Mouse (Mus musculus) embryonic fibroblast, embryonic 13.5 days (primary cell): ENCODE results near the gene Slfn2. TPM values are rescaled to one million over a fixed set of nuclear protein-coding genes. Genes with fewer than 3 reads are reported as not detected.
A peak's percentile ranks its signal among the peaks of the same experiment; 100 is the strongest.

ENCODE experiments used
- H3K27ac ChIP-seq: 2 replicates; pipeline ENCODE4 v1.5.1; 2012; ENCODE audit warnings: low read length, control low read depth, inconsistent platforms; ENCODE audit not compliant: insufficient read depth
- H3K4me1 ChIP-seq: 2 replicates; pipeline ENCODE4 v1.6.1; 2011; ENCODE audit warnings: low read length; ENCODE audit not compliant: control insufficient read depth, insufficient read depth
- H3K4me3 ChIP-seq: 2 replicates; pipeline ENCODE4 v1.5.1; 2011; ENCODE audit warnings: mild to moderate bottlenecking, control low read depth, low read length; ENCODE audit not compliant: insufficient read depth
- CTCF ChIP-seq: IDR thresholded peaks from 2 replicates; pipeline ENCODE4 v1.5.1; 2011; ENCODE audit warnings: mild to moderate bottlenecking, control low read depth, low read length, moderate library complexity, borderline replicate concordance; ENCODE audit not compliant: insufficient read depth
- POLR2A ChIP-seq: IDR thresholded peaks from 2 replicates; pipeline ENCODE4 v1.6.1; 2011; ENCODE audit warnings: low read depth, mild to moderate bottlenecking, control low read depth, low read length, moderate library complexity
- polyA plus RNA-seq: library from polyadenylated mRNA; stranded (reverse); fragments of >200 nt; gene quantifications from 2 replicates; pipeline ENCODE4 v1.2.4, GENCODE M21; 2011; ENCODE audit warnings: low read depth; ENCODE audit not compliant: missing spikeins, insufficient read length

The Slfn2 gene
- polyA plus RNA-seq, 1 experiment = 7.4 TPM

GRCm38 (mm10) chr11:83070321-83070970, 5.5 kb downstream of the Slfn2 start:
- TF ChIP-seq CTCF = no peak
- TF ChIP-seq POLR2A = no peak
- no peak overlapping the region for H3K27ac ChIP-seq
- no peak overlapping the region for H3K4me3 ChIP-seq
- 0 out of 2 replicates have a peak, but pooled peaks cover 2% of the 10 kb centered on the region for H3K4me1 ChIP-seq

GRCm38 (mm10) chr11:83077714-83078422, 13.0 kb downstream of the Slfn2 start:
- TF ChIP-seq POLR2A = no peak
- no peak for TF ChIP-seq CTCF
- Histone ChIP-seq H3K4me1 (peaks cover 2% of the 10 kb centered on the region), H3K4me3 (no peak overlapping the region), H3K27ac (peak overlapping the region; percentile 84)

- H3K4me3 ChIP-seq = no peak overlapping the region
- H3K27ac ChIP-seq = peak overlapping the region; percentile 38
- peaks cover 2% of the 10 kb centered on the region for H3K4me1 ChIP-seq
- TF ChIP-seq CTCF = no peak
- TF ChIP-seq POLR2A = no peak
Measured at GRCm38 (mm10) chr11:83078423-83079140, 13.7 kb downstream of the Slfn2 start.

- Histone ChIP-seq H3K27ac (0 out of 2 replicates have a peak overlapping the region, but pooled peaks have one; percentile 18), H3K4me1 (peaks cover 2% of the 10 kb centered on the region), H3K4me3 (no peak overlapping the region)
- TF ChIP-seq POLR2A (no peak), CTCF (no peak)
Measured at GRCm38 (mm10) chr11:83079487-83080199, 14.7 kb downstream of the Slfn2 start.

DNA sequence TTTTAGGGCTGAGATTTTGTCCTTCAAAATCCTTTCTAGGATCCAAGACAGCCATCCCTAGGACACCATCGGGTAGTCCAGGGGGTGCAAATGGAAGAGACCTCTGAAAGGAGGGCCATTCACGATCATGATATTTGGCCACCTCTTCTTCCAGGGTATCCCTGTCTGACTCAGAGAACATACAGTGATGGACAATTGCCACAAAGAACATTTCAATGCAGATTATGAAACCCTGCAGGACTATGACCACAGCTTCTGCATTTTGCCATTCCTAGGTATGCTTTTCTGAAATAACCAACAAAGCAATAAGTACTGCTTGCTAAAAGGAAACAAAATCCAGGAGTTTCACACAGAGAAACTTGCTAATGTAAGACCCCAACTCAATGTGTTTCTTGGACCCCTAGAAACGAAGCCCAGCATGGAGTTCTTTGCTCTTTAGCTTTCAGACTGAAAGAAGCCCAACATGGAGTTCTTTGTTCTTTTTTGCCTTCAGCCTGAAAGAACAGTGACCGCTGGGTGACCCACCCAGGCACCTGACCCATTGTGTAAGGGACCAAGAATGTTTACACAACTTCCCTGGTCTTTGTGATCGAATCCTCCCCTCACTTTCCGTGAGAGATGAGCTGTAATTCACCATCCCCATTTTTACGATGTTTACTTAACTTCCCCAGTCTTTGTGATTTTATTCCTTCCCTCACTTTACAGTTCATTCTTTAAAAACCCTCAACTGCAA, 18.0 kb downstream of the Slfn2 start:
- TF ChIP-seq POLR2A = no peak
- TF ChIP-seq CTCF = no peak
- H3K4me3 ChIP-seq = no peak overlapping the region
- H3K4me1 ChIP-seq = peaks cover 2% of the 10 kb centered on the region; the same call in 1 of the 2 replicates
- no peak overlapping the region for H3K27ac ChIP-seq

DNA sequence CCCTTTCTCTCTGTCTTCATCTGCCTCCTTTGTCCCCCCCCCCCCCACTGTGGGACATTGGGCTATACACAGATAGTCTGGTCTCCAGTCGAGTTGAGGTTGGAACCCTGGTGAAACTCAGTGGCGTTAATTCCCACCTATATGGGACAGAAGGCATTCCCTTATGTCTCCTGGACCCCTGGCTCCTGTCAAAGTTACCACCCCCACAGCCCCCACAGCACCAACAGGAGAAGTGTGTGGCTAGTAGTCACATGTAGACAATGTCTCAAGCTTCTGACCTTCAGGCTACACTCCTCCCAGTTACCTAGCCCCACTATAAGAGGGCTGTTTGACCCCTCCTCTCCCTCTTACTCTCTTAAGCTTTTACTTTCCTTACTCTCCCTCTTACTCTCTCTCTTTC, 19.2 kb downstream of the Slfn2 start:
- Histone ChIP-seq H3K4me1 (peaks cover 2% of the 10 kb centered on the region; the same call in 1 of the 2 replicates), H3K4me3 (no peak overlapping the region), H3K27ac (no peak overlapping the region)
- TF ChIP-seq CTCF = no peak
- TF ChIP-seq POLR2A = no peak

DNA sequence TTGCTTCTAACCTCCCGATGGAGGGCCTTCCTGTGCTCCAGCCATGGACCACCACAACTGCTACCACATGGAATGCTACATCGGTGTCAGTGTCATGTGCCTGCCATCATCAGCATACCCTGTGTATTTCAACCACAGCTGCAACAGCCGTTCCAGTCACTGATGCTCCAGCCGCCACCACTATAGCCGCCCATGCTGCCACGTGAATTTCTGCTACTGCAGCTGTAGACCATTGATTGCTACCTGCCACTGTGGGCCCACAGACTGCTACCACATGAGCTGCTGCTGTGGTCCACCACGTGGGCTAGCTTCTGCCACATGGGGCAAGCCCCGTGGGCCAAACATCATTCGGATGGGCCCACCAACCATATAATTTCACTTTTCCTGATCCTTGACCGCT, 19.8 kb downstream of the Slfn2 start:
- Histone ChIP-seq H3K27ac (no peak overlapping the region), H3K4me3 (no peak overlapping the region), H3K4me1 (no peaks in the 10 kb centered on the region; the same call in 1 of the 2 replicates)
- TF ChIP-seq POLR2A = no peak
- no peak for TF ChIP-seq CTCF

DNA sequence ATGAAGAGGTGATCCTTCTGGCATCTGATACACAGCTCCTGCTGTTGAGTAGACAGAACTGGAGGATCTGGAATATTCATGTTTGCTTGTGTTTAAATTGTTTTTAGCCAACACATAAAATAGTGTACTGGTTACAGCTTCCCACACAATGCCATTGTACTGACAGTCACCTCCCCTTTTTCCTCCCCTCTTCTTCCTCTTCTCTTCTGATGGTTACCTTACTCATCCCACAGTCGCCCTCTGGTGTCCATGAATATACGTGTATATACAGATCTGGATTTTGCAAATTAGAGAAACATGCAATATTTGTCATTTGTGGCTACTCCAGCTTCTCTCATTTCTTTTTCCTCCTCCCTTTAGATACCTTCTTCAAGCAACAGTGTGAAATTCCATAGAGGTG, 50.2 kb downstream of the Slfn2 start:
- Histone ChIP-seq H3K4me1 (no peaks in the 10 kb centered on the region), H3K27ac (no peak overlapping the region), H3K4me3 (no peak overlapping the region)
- TF ChIP-seq CTCF = no peak
- TF ChIP-seq POLR2A = no peak
